Mouse (Mus musculus): ENCODE data around the gene Sox30. TPM values are rescaled to one million over a fixed set of nuclear protein-coding genes. Genes with fewer than 3 reads are reported as not detected.

The Sox30 gene
- polyA plus RNA-seq, 1 experiment = 0.11 TPM

DNA sequence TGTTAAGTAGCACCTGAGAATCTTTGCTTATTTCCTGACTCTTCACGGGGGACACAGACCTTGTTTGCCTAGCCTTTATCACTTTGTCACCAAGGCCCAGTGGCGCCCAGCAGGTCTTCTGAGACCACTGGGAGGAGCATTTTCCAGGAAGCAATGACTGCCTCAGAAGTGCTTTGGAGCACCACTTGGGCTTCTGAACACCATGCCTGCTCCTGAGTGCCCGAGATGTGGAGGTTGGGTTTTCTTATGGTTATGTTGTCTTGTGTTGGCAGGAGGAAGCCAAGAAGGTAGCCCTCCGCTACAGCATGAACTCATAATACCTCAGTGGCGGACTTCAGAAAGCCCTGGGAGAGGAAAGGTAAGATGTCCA is 80.5 kb downstream of the Sox30 start:
- H3K4me3 ChIP-seq (ENCODE audit: low read depth, low read length) = no peak overlapping the region
- peak overlapping the region; percentile 12; the same call in 1 of the 2 replicates for H3K27ac ChIP-seq (ENCODE audit: insufficient read depth, low read depth, low read length)
- TF ChIP-seq POLR2A (IDR thresholded peaks at IDR 0.05; ENCODE audit: low read depth, low read length) = no peak
- WGBS = 59% methylated on average over 5 of the region's 5 CpGs
- H3K4me1 ChIP-seq (ENCODE audit: control insufficient read depth, insufficient read depth, insufficient read length, low read length) = no peaks in the 10 kb centered on the region; the same call in none of the 2 replicates
- H3K36me3 ChIP-seq (ENCODE audit: control insufficient read depth, insufficient read depth, low read length) = no peaks in the 10 kb centered on the region; the same call in 1 of the 2 replicates
- peaks cover 11% of the 10 kb centered on the region; the same call in 1 of the 2 replicates for H3K27me3 ChIP-seq (ENCODE audit: control insufficient read depth, insufficient read depth, low read length)

- WGBS = 47% methylated on average over 6 of the region's 6 CpGs
- Histone ChIP-seq H3K36me3 (ENCODE audit: control insufficient read depth, insufficient read depth, low read length) (no peaks in the 10 kb centered on the region; the same call in 1 of the 2 replicates), H3K27ac (ENCODE audit: insufficient read depth, low read depth, low read length) (peak overlapping the region; percentile 35; the same call in 1 of the 2 replicates), H3K27me3 (ENCODE audit: control insufficient read depth, insufficient read depth, low read length) (peaks cover 4% of the 10 kb centered on the region; the same call in 1 of the 2 replicates), H3K4me3 (ENCODE audit: low read depth, low read length) (no peak overlapping the region), H3K4me1 (ENCODE audit: control insufficient read depth, insufficient read depth, insufficient read length, low read length) (no peaks in the 10 kb centered on the region; the same call in 1 of the 2 replicates)
- no peak for TF ChIP-seq CTCF (IDR thresholded peaks at IDR 0.05; ENCODE audit: extremely low read depth, insufficient read length, insufficient replicate concordance, low read depth, low read length)
- TF ChIP-seq POLR2A (IDR thresholded peaks at IDR 0.05; ENCODE audit: low read depth, low read length) = no peak
Measured at GRCm38 (mm10) chr11:46061776-46062445, 81.8 kb downstream of the Sox30 start.

DNA sequence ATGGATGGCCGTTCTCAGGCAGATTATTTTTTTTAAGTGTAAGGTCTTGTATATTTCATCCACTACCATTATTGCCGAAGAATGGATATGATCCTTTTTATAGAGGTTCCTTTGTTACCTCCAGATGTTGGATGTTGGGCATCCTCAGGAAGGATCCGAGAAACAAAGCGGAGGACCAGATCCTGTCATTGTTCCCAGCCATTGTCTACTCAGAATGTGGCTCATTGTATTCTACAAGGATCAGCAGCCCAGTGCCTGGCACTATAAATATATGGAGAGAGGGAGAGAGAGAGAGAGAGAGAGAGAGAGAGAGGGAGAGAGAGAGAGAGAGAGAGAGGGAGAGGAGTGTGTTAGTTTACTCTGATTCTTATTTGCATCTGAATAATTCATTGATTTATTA is 82.5 kb downstream of the Sox30 start:
- no peaks in the 10 kb centered on the region; the same call in 1 of the 2 replicates for H3K4me1 ChIP-seq (ENCODE audit: control insufficient read depth, insufficient read depth, insufficient read length, low read length)
- H3K36me3 ChIP-seq (ENCODE audit: control insufficient read depth, insufficient read depth, low read length) = no peaks in the 10 kb centered on the region; the same call in 1 of the 2 replicates
- 67% methylated on average over 4 of the region's 4 CpGs for WGBS
- H3K4me3 ChIP-seq (ENCODE audit: low read depth, low read length) = no peak overlapping the region
- TF ChIP-seq POLR2A (IDR thresholded peaks at IDR 0.05; ENCODE audit: low read depth, low read length) (no peak), CTCF (IDR thresholded peaks at IDR 0.05; ENCODE audit: extremely low read depth, insufficient read length, insufficient replicate concordance, low read depth, low read length) (no peak)
- H3K27me3 ChIP-seq (ENCODE audit: control insufficient read depth, insufficient read depth, low read length) = no peaks in the 10 kb centered on the region
- peak overlapping the region; percentile 59 for H3K27ac ChIP-seq (ENCODE audit: insufficient read depth, low read depth, low read length)

DNA sequence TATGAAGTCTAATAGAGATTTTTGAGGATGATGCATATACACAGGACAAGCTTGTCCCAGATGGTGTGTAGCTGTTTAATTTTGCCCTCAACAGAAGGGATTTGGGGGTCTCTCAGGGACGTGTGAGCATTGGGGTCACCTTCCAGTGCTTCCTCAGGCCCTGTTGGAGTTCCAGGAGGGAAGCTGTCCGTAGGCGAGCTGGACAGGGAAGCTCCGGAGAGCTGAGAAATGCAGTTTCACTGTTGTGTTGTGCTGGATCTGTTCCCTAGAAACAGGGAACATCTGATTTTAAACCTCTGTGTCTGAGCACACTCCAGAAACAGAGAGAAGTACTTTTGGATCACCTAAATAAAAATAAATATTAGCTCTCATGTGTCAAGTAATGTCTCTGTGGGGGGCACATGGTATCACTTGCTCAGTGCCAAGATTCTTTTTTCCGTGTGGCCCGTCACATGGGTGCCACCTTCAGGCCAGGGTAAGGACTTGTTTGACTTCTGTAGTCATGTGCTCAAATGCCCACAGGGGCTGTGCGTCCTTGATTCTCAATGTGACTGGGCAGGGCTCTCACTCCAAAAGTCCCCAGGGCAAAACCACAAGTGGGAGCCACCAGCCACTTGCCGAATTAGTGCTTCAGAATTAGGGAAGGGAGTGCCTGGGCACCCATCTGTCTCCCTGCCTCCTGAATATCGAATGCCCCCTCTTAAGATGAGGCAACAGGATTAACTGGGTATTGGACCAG is 83.1 kb downstream of the Sox30 start:
- H3K36me3 ChIP-seq (ENCODE audit: control insufficient read depth, insufficient read depth, low read length) = no peaks in the 10 kb centered on the region; the same call in 1 of the 2 replicates
- TF ChIP-seq POLR2A (IDR thresholded peaks at IDR 0.05; ENCODE audit: low read depth, low read length) (no peak), CTCF (IDR thresholded peaks at IDR 0.05; ENCODE audit: extremely low read depth, insufficient read length, insufficient replicate concordance, low read depth, low read length) (no peak)
- H3K27me3 ChIP-seq (ENCODE audit: control insufficient read depth, insufficient read depth, low read length) = no peaks in the 10 kb centered on the region
- H3K27ac ChIP-seq (ENCODE audit: insufficient read depth, low read depth, low read length) = peak overlapping the region; percentile 59
- no peak overlapping the region for H3K4me3 ChIP-seq (ENCODE audit: low read depth, low read length)
- WGBS = 48% methylated on average over 9 of the region's 9 CpGs
- H3K4me1 ChIP-seq (ENCODE audit: control insufficient read depth, insufficient read depth, insufficient read length, low read length) = no peaks in the 10 kb centered on the region; the same call in 1 of the 2 replicates

- WGBS = 62% methylated on average over 8 of the region's 8 CpGs
- Histone ChIP-seq H3K36me3 (ENCODE audit: control insufficient read depth, insufficient read depth, low read length) (no peaks in the 10 kb centered on the region; the same call in 1 of the 2 replicates), H3K4me1 (ENCODE audit: control insufficient read depth, insufficient read depth, insufficient read length, low read length) (no peaks in the 10 kb centered on the region; the same call in 1 of the 2 replicates), H3K27me3 (ENCODE audit: control insufficient read depth, insufficient read depth, low read length) (no peaks in the 10 kb centered on the region), H3K4me3 (ENCODE audit: low read depth, low read length) (no peak overlapping the region), H3K27ac (ENCODE audit: insufficient read depth, low read depth, low read length) (peak overlapping the region; percentile 44; the same call in 1 of the 2 replicates)
- TF ChIP-seq POLR2A (IDR thresholded peaks at IDR 0.05; ENCODE audit: low read depth, low read length) (no peak), CTCF (IDR thresholded peaks at IDR 0.05; ENCODE audit: extremely low read depth, insufficient read length, insufficient replicate concordance, low read depth, low read length) (no peak)
Measured at GRCm38 (mm10) chr11:46064767-46065166, 84.7 kb downstream of the Sox30 start.

- no peaks in the 10 kb centered on the region; the same call in 1 of the 2 replicates for H3K4me1 ChIP-seq (ENCODE audit: control insufficient read depth, insufficient read depth, insufficient read length, low read length)
- H3K27ac ChIP-seq (ENCODE audit: insufficient read depth, low read depth, low read length) = peak overlapping the region; percentile 51
- no peaks in the 10 kb centered on the region; the same call in 1 of the 2 replicates for H3K36me3 ChIP-seq (ENCODE audit: control insufficient read depth, insufficient read depth, low read length)
- WGBS = 36% methylated on average over 21 of the region's 21 CpGs
- no peaks in the 10 kb centered on the region for H3K27me3 ChIP-seq (ENCODE audit: control insufficient read depth, insufficient read depth, low read length)
- H3K4me3 ChIP-seq (ENCODE audit: low read depth, low read length) = no peak overlapping the region
- TF ChIP-seq POLR2A (IDR thresholded peaks at IDR 0.05; ENCODE audit: low read depth, low read length) (no peak), CTCF (IDR thresholded peaks at IDR 0.05; ENCODE audit: extremely low read depth, insufficient read length, insufficient replicate concordance, low read depth, low read length) (no peak)
Measured at GRCm38 (mm10) chr11:46065201-46066011, 85.3 kb downstream of the Sox30 start.

Other genes with a start within 250 kb of the Sox30 start
- 38.7 and 59.2 TPM in 2 replicates for gene Clint1, start 128.3 kb upstream of the Sox30 start, polyA plus RNA-seq (2012; rRNA removed)
- 2.1 and 3.1 TPM in 2 replicates for gene Lsm11, start 35.4 kb upstream of the Sox30 start, polyA plus RNA-seq (2012; rRNA removed)
- 1.6 and 2.4 TPM in 2 replicates for gene Thg1l, start 24.8 kb upstream of the Sox30 start, polyA plus RNA-seq (2012; rRNA removed)
- gene Gm12166, start 72.0 kb downstream of the Sox30 start, polyA plus RNA-seq (2012; rRNA removed) = 12.6 and 25.3 TPM in 2 replicates
- 4.4 and 6.8 TPM in 2 replicates for gene Adam19, start 75.7 kb downstream of the Sox30 start, polyA plus RNA-seq (2012; rRNA removed)
- 0.49 and 0.89 TPM in 2 replicates for gene Nipal4, start 186.2 kb downstream of the Sox30 start, polyA plus RNA-seq (2012; rRNA removed)

Measured in small intestine, adult 2 months (tissue).